Mouse (Mus musculus) liver, postnatal 0 days (tissue): Measurements from ENCODE around the gene Klhl32. TPM values are rescaled to one million over a fixed set of nuclear protein-coding genes. Genes with fewer than 3 reads are reported as not detected.

Experiments used
- ATAC-seq: fragments of 200-750 bp; cut with Nextera tagmentation; 2 replicates; pipeline ENCODE4 v1.8.0; 2017; ENCODE audit warnings: mild to moderate bottlenecking, moderate library complexity
- DNase-seq: peaks from one replicate; pipeline ENCODE4 v3.0.0-alpha.2; 2016
- H3K27ac ChIP-seq: fragments of 300-500 bp; sonication (generic); 2 replicates; pipeline ENCODE4 v1.5.1; 2014; ENCODE audit warnings: antibody characterized with exemption, moderate library complexity, mild to moderate bottlenecking, low read depth
- H3K27me3 ChIP-seq: fragments of 300-500 bp; sonication (generic); 2 replicates; pipeline ENCODE4 v1.6.1; 2014; ENCODE audit warnings: low read length, control low read depth, mixed read lengths; ENCODE audit not compliant: insufficient read depth
- H3K36me3 ChIP-seq: fragments of 300-500 bp; sonication (generic); replicated peaks from 2 replicates; pipeline ENCODE4 v1.6.1; 2014; ENCODE audit warnings: mild to moderate bottlenecking, control low read depth, low read length, moderate library complexity, mixed read lengths; ENCODE audit not compliant: insufficient read depth
- H3K4me1 ChIP-seq: fragments of 300-500 bp; sonication (generic); 2 replicates; pipeline ENCODE4 v1.6.1; 2014; ENCODE audit warnings: antibody characterized with exemption, mild to moderate bottlenecking, control low read depth; ENCODE audit not compliant: insufficient read depth
- H3K4me2 ChIP-seq: fragments of 300-500 bp; sonication (generic); 2 replicates; pipeline ENCODE4 v1.6.1; 2014; ENCODE audit warnings: low read depth, mild to moderate bottlenecking, low read length, moderate library complexity, mixed read lengths
- H3K4me3 ChIP-seq: fragments of 300-500 bp; sonication (generic); 2 replicates; pipeline ENCODE4 v1.5.1; 2014; ENCODE audit warnings: low read depth, low read length
- H3K9ac ChIP-seq: fragments of 300-500 bp; sonication (generic); replicated peaks from 2 replicates; pipeline ENCODE4 v1.6.1; 2014; ENCODE audit warnings: mild to moderate bottlenecking, moderate library complexity
- H3K9me3 ChIP-seq: fragments of 300-500 bp; sonication (generic); 2 replicates; pipeline ENCODE4 v1.6.1; 2016; ENCODE audit warnings: mild to moderate bottlenecking, control low read depth, low read length, mixed read lengths
- CTCF ChIP-seq: sonication (generic); IDR thresholded peaks from 2 replicates; pipeline ENCODE4 v1.5.1; 2016; ENCODE audit warnings: antibody characterized with exemption, low read depth
- EP300 ChIP-seq: IDR thresholded peaks from 2 replicates; pipeline ENCODE4 v1.6.1; 2016; ENCODE audit warnings: antibody characterized with exemption, low read depth, mild to moderate bottlenecking
- WGBS: fragments of 180-500 bp; shearing (Covaris S2); extraction: QIAGEN DNeasy Blood & Tissue Kit; methylation state at CpG from one replicate; pipeline ENCODE4 v1.1.7; 2014; ENCODE audit not compliant: insufficient replicate concordance; 5-methylcytosine and 5-hydroxymethylcytosine counted together
- polyA plus RNA-seq: library from polyadenylated mRNA; unstranded; fragments of >200 nt; fragmentation: Nextera tagmentation; extraction: Ambion mirVana; gene quantifications from 2 replicates; pipeline ENCODE4 v1.2.1, GENCODE M21; 2015

The Klhl32 gene
- polyA plus RNA-seq, 1 experiment from 2014 or later = 0.18 TPM

DNA sequence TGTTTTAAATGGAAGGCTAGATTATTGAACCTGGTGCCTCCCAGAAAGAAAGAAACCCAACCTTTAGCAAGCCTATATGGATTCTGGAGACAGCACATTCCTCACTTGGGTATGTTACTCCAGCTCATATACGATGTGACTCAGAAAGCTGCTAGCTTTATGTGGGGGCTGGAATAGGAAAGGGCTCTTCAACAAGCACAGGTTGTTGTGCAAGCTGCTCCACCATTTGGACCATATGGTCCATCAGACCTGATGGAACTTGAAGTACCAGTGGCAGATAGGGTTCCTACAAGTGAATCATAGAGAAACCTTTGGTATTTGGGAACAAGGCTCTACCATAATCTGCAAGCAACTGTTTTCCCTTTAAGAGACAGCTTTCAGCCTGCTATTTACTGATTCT, 92.0 kb downstream of the Klhl32 start:
- no peaks in the 10 kb centered on the region for H3K9me3 ChIP-seq
- H3K27me3 ChIP-seq = no peaks in the 10 kb centered on the region
- H3K27ac ChIP-seq = no peak overlapping the region
- H3K4me3 ChIP-seq = no peak overlapping the region
- DNase-seq (no peak), ATAC-seq (no peak)
- no peaks in the 10 kb centered on the region for H3K36me3 ChIP-seq
- no peaks in the 10 kb centered on the region for H3K4me1 ChIP-seq
- H3K4me2 ChIP-seq = no peak overlapping the region
- 77% methylated on average over 1 of the region's 1 CpGs for WGBS
- H3K9ac ChIP-seq = no peak overlapping the region
- TF ChIP-seq CTCF (no peak), EP300 (no peak)

DNA sequence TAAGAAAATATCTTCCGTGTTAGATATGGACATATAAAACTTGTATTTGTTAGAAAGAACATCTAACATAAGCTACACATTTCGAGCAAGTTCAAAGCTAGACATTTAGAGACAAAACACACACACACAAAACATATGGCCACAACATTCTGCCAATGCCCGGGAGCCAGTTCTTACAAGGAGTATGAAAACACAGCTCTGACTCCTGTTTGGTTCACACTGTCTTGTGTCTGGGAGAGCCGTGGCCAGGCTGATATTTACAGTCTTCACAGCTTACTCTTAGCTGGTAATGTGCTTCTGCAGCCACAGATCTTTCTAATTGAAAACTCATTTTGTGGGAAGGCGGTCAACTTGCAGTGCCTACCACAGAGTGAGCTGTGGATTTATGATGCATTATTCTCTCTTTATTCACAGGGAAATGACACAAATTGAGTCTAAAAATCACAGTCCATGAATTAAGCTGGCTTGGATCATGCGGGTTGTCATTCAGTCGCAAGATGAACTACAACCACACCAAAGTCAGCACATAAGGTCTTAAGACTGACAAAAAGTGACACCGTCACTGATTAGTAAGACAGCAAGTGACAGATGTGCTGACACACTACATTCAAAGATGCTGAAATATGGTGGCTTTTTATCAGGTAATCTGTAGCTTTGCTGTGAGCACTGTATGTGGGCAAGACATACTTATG, 98.3 kb downstream of the Klhl32 start:
- TF ChIP-seq CTCF (no peak), EP300 (no peak)
- no peak overlapping the region for H3K9ac ChIP-seq
- H3K27me3 ChIP-seq = no peaks in the 10 kb centered on the region
- DNase-seq (no peak), ATAC-seq (no peak)
- H3K4me2 ChIP-seq = no peak overlapping the region
- H3K4me3 ChIP-seq = no peak overlapping the region
- no peaks in the 10 kb centered on the region for H3K4me1 ChIP-seq
- H3K27ac ChIP-seq = no peak overlapping the region
- H3K9me3 ChIP-seq = no peaks in the 10 kb centered on the region
- 73% methylated on average over 8 of the region's 8 CpGs for WGBS
- no peaks in the 10 kb centered on the region for H3K36me3 ChIP-seq

DNA sequence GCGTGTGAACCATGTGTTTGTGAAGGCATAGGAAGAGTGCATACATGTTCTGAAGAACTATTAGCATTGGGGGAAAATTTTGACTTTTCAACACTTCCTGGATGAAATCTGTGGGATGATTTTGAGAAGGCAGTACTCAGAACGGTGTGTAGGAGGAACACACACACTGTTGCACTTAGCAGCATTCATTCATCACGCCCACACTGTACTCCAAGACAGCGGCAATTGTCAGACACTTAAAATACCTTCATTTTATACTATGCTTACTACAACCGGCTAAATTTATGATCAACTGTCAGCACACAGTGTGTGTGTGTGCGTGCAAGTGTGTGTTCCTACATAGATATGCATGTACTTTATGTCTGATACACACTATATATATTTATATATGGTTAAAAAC, 113.8 kb downstream of the Klhl32 start:
- WGBS = 76% methylated on average over 6 of the region's 6 CpGs
- H3K27ac ChIP-seq = no peak overlapping the region
- no peak overlapping the region for H3K9ac ChIP-seq
- H3K4me1 ChIP-seq = no peaks in the 10 kb centered on the region
- DNase-seq = no peak
- no peaks in the 10 kb centered on the region for H3K27me3 ChIP-seq
- no peak for ATAC-seq
- TF ChIP-seq EP300 (no peak), CTCF (no peak)
- H3K9me3 ChIP-seq = no peaks in the 10 kb centered on the region
- H3K4me3 ChIP-seq = no peak overlapping the region
- H3K4me2 ChIP-seq = no peak overlapping the region
- H3K36me3 ChIP-seq = no peaks in the 10 kb centered on the region

DNA sequence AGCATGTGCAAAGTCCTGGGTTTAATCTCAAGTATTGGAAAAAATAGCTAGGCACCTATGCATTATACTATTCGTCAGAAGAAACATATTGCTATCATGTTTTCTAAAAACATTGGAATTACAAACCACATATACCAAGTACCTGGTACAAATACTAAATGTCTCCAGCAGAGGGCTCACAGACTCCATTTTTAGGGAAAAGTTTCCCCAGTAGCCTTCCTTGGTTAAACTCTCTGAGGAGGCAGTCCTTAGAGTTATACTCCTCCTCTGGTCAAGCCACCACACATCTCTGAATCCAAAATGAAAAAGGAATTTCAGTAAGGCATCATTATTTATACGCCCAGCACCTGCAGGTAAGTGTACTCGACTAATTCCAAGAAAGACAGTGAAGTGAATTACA, 130.1 kb downstream of the Klhl32 start:
- TF ChIP-seq CTCF (peak; percentile 58), EP300 (no peak)
- ATAC-seq (no peak), DNase-seq (no peak)
- Histone ChIP-seq H3K4me2 (no peak overlapping the region), H3K4me1 (no peaks in the 10 kb centered on the region), H3K4me3 (no peak overlapping the region), H3K36me3 (no peaks in the 10 kb centered on the region), H3K27ac (no peak overlapping the region), H3K9me3 (no peaks in the 10 kb centered on the region), H3K27me3 (no peaks in the 10 kb centered on the region), H3K9ac (no peak overlapping the region)
- WGBS = 29% methylated on average over 3 of the region's 3 CpGs

DNA sequence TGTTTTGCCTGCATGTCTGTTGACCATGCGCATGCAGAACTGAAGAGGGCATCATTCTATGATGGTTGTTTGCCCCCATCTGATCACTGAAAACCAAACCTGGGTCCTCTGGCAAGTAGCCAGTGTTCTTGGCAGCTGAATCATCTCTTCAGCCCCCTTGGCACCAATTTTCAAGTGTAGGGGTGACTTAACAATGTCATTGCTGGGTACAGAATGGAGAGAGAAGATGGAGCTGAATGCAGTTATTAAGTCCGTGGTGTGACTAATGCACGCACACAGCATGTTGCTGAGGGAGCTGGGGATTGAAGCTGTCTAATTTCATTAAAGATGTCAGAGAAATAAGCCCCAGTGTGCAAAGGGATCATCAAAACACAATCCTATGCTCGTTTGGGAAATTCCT, 135.4 kb downstream of the Klhl32 start:
- no peak overlapping the region for H3K4me3 ChIP-seq
- DNase-seq = no peak
- WGBS = 71% methylated on average over 4 of the region's 4 CpGs
- no peak overlapping the region for H3K9ac ChIP-seq
- no peak overlapping the region for H3K27ac ChIP-seq
- H3K4me1 ChIP-seq = no peaks in the 10 kb centered on the region
- no peaks in the 10 kb centered on the region for H3K36me3 ChIP-seq
- ATAC-seq = no peak
- no peaks in the 10 kb centered on the region for H3K27me3 ChIP-seq
- H3K4me2 ChIP-seq = no peak overlapping the region
- H3K9me3 ChIP-seq = no peaks in the 10 kb centered on the region
- TF ChIP-seq CTCF (no peak), EP300 (no peak)

DNA sequence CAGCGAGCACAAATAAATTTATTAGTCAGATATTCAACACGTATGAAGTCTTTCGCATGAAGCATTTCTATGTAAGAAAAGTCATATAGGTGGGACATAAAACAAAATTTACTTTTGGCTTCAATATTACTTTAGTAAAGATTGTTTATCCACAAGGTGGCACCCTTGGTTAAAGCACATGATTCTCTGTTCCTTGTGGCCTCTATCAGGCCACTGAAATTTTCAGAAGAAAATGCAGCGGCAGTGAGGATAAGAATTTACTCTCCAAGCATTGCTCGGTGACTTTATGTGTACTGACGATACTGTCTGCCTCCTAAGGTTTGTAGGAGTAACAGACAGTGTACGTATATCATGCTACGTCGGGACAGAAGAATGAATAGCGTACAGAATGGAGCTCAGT, 136.6 kb downstream of the Klhl32 start:
- DNase-seq (no peak), ATAC-seq (no peak)
- no peaks in the 10 kb centered on the region for H3K27me3 ChIP-seq
- no peak overlapping the region for H3K4me3 ChIP-seq
- no peaks in the 10 kb centered on the region for H3K9me3 ChIP-seq
- TF ChIP-seq EP300 (no peak), CTCF (no peak)
- H3K4me2 ChIP-seq = no peak overlapping the region
- no peak overlapping the region for H3K27ac ChIP-seq
- WGBS = 73% methylated on average over 10 of the region's 10 CpGs
- H3K4me1 ChIP-seq = no peaks in the 10 kb centered on the region
- H3K9ac ChIP-seq = no peak overlapping the region
- no peaks in the 10 kb centered on the region for H3K36me3 ChIP-seq

DNA sequence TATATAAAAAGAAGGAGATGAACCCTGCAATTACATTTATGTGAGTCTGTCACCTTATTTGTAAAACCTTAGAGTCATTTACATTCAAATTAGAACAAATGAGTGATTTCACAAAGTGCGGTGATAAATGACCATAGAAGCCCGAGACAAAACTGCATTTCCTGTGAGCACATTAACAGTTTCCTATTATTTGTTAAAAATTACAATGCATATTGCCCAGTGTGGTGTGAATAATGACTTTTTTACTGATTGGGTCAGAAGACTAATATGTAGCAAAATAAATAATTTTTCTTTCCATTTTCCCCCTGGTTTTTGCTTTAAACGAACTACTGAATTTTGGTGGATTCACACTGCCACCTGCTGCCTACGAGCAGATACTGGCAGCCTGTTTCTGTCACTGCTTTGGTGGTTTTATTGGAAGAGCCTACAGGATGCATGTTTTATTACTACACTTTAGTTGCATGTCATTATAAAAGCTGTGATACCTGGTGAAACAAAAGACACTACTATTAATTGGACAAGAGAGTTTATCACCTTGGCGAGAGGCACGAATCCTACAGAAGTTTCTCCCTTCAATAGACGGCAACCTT, 152.3 kb downstream of the Klhl32 start:
- H3K9ac ChIP-seq = no peak overlapping the region
- whole genome bisulfite sequencing = 69% methylated on average over 7 of the region's 7 CpGs

More for the DNA sequence above, 152.3 kb downstream of the Klhl32 start:
- no peak overlapping the region for H3K4me2 ChIP-seq
- no peaks in the 10 kb centered on the region for H3K4me1 ChIP-seq
- H3K9me3 ChIP-seq = no peaks in the 10 kb centered on the region
- no peak overlapping the region for H3K27ac ChIP-seq
- no peaks in the 10 kb centered on the region for H3K36me3 ChIP-seq
- TF ChIP-seq EP300 (no peak), CTCF (peak; percentile 57)
- H3K27me3 ChIP-seq = no peaks in the 10 kb centered on the region
- ATAC-seq (no peak), DNase-seq (no peak)
- no peak overlapping the region for H3K4me3 ChIP-seq
